Mouse (Mus musculus): ENCODE results near the gene Mapk8.

Mapk8 gene

GRCm38 (mm10) chr14:33347738-33348137 is 99.2 kb downstream of the Mapk8 start:
- no peak for DNase-seq

- no peak for DNase-seq
These were observed 100.4 kb downstream of the Mapk8 start for GRCm38 (mm10) chr14:33346546-33346945.

- DNase-seq: no peak
These were observed 103.7 kb downstream of the Mapk8 start for GRCm38 (mm10) chr14:33343131-33343725.

GRCm38 (mm10) chr14:33338684-33339083 is 108.3 kb downstream of the Mapk8 start:
- no peak for DNase-seq

- no peak for DNase-seq
These were observed 111.2 kb downstream of the Mapk8 start for GRCm38 (mm10) chr14:33335733-33336132.

GRCm38 (mm10) chr14:33334402-33334801 is 112.6 kb downstream of the Mapk8 start:
- no peak for DNase-seq

- no peak for DNase-seq
These were observed 113.1 kb downstream of the Mapk8 start for GRCm38 (mm10) chr14:33333833-33334232.

GRCm38 (mm10) chr14:33331627-33332026 is 115.3 kb downstream of the Mapk8 start:
- DNase-seq: no peak

- DNase-seq: no peak
These were observed 116.0 kb downstream of the Mapk8 start for GRCm38 (mm10) chr14:33330986-33331385.

GRCm38 (mm10) chr14:33329297-33329805 is 117.6 kb downstream of the Mapk8 start:
- no peak for DNase-seq

GRCm38 (mm10) chr14:33328369-33328768 is 118.6 kb downstream of the Mapk8 start:
- DNase-seq: no peak
